Mouse (Mus musculus) Patski (cell line): ENCODE results near the gene Arhgef11. TPM values are rescaled to one million over a fixed set of nuclear protein-coding genes. Genes with fewer than 3 reads are reported as not detected.

Experiments
- ATAC-seq: fragments of 100-300 bp; one replicate; pipeline ENCODE4 v1.8.0; 2021
- CTCF ChIA-PET: fragments of 350-600 bp; sonication (Branson Sonifier 250); formaldehyde crosslinking; loops from one replicate; lab custom pipeline; 2022; ENCODE audit warnings: inconsistent platforms; lab: Charles Lee
- POLR2A ChIA-PET: fragments of 350-600 bp; sonication (Branson Sonifier 250); formaldehyde crosslinking; loops from one replicate; lab custom pipeline; 2022; ENCODE audit warnings: antibody characterized with exemption, inconsistent platforms; lab: Charles Lee
- DNase-seq: peaks from one replicate; pipeline ENCODE4 v3.0.0-alpha.2; 2011; ENCODE audit warnings: low read depth, low spot score
- H3K27me3 ChIP-seq: fragments of 371-371 bp; one replicate; pipeline ENCODE4 v1.5.1; 2021
- CTCF ChIP-seq: fragments of 100-300 bp; IDR thresholded peaks from one replicate; pipeline ENCODE4 v1.5.1; 2021
- in situ Hi-C: fragments of 300-500 bp; cut with MboI; formaldehyde crosslinking; loops from 3 replicates; pipeline ENCODE4 v1.11.1; 2018; ENCODE audit warnings: low pct_unique_long_range_greater_than_20kb, mixed read lengths
- polyA plus RNA-seq: library from polyadenylated mRNA; unstranded; gene quantifications from one replicate; pipeline ENCODE4 v1.2.3, GENCODE M21; 2021

Arhgef11 gene
- polyA plus RNA-seq, 1 experiment from 2014 or later: 41.9 TPM

- CTCF ChIA-PET: interaction anchor here (2.3 to 7.4 kb wide), 2 partner anchors 11 to 72 kb away, joined by 10 to 60 read pairs; no protein-coding TSS in a partner anchor
- no peak for ATAC-seq
- POLR2A ChIA-PET: no interaction called here
Observed at GRCm38 (mm10) chr3:87766284-87766667, 148.9 kb downstream of the Arhgef11 start.

GRCm38 (mm10) chr3:87767764-87768163, 150.4 kb downstream of the Arhgef11 start:
- in situ Hi-C loops: no loop called here
- ATAC-seq (no peak), DNase-seq (no peak)
- peaks cover 10% of the 10 kb centered on the region for H3K27me3 ChIP-seq
- no peak for TF ChIP-seq CTCF
- ChIA-PET CTCF (interaction anchor here (0.9 to 7.4 kb wide), 14 partner anchors 12 to 193 kb away, joined by 3 to 60 read pairs (median 9); partner anchors contain the start of genes Lrrc71 and Ntrk1), POLR2A (interaction anchor here (1.7 kb wide), 1 partner anchor 19 kb away, joined by 3 read pairs; the partner anchor contains the start of gene Lrrc71)

More at GRCm38 (mm10) chr3:87766284-87766667, 148.9 kb downstream of the Arhgef11 start:
- TF ChIP-seq CTCF: no peak
- DNase-seq: no peak
- H3K27me3 ChIP-seq: no peaks in the 10 kb centered on the region
- in situ Hi-C loops: no loop called here

- POLR2A ChIA-PET: interaction anchor here (1.0 to 1.7 kb wide), 4 partner anchors 10 to 226 kb away, joined by 3 to 6 read pairs (median 4); partner anchors contain the start of gene Lrrc71
Observed at GRCm38 (mm10) chr3:87768431-87768830, 151.1 kb downstream of the Arhgef11 start.

GRCm38 (mm10) chr3:87768844-87769243, 151.5 kb downstream of the Arhgef11 start:
- no peak for DNase-seq
- TF ChIP-seq CTCF: no peak
- peak; percentile 51 for ATAC-seq
- POLR2A ChIA-PET: interaction anchor here (0.7 to 1.7 kb wide), 6 partner anchors 11 to 1632 kb away, joined by 3 to 6 read pairs (median 3); partner anchors contain the start of gene Lrrc71
- in situ Hi-C loops: no loop called here
- CTCF ChIA-PET: interaction anchor here (0.9 to 7.4 kb wide), 18 partner anchors 9 to 192 kb away, joined by 3 to 60 read pairs (median 6); partner anchors contain the start of genes Lrrc71 and Ntrk1
- H3K27me3 ChIP-seq: peaks cover 18% of the 10 kb centered on the region

More at GRCm38 (mm10) chr3:87768431-87768830, 151.1 kb downstream of the Arhgef11 start:
- in situ Hi-C loops: no loop called here
- DNase-seq: no peak
- H3K27me3 ChIP-seq: peaks cover 14% of the 10 kb centered on the region
- CTCF ChIA-PET: interaction anchor here (0.9 to 7.4 kb wide), 16 partner anchors 9 to 192 kb away, joined by 3 to 60 read pairs (median 6); partner anchors contain the start of genes Lrrc71 and Ntrk1
- no peak for ATAC-seq
- TF ChIP-seq CTCF: no peak

GRCm38 (mm10) chr3:87769506-87769905, 152.1 kb downstream of the Arhgef11 start:
- CTCF ChIA-PET: interaction anchor here (1.0 to 7.4 kb wide), 19 partner anchors 9 to 211 kb away, joined by 3 to 60 read pairs (median 6); partner anchors contain the start of genes Lrrc71 and Ntrk1
- POLR2A ChIA-PET: interaction anchor here (0.7 to 1.7 kb wide), 6 partner anchors 11 to 1631 kb away, joined by 3 to 6 read pairs (median 3); partner anchors contain the start of gene Lrrc71
- in situ Hi-C loops: no loop called here
- no peak for TF ChIP-seq CTCF
- peaks cover 24% of the 10 kb centered on the region for H3K27me3 ChIP-seq
- no peak for DNase-seq
- ATAC-seq: no peak

- ChIA-PET CTCF (interaction anchor here (1.0 to 7.4 kb wide), 20 partner anchors 10 to 210 kb away, joined by 3 to 60 read pairs (median 6); partner anchors contain the start of genes Lrrc71 and Ntrk1), POLR2A (interaction anchor here (1.1 kb wide), 1 partner anchor 24 kb away, joined by 6 read pairs; the partner anchor contains the start of gene Ntrk1)
- ATAC-seq (no peak), DNase-seq (no peak)
- TF ChIP-seq CTCF: no peak
- peaks cover 32% of the 10 kb centered on the region for H3K27me3 ChIP-seq
- in situ Hi-C loops: loop anchor here (5.0 kb wide), 1 partner anchor 47 kb away; no protein-coding TSS in a partner anchor
Observed at GRCm38 (mm10) chr3:87770280-87770679, 152.9 kb downstream of the Arhgef11 start.

- H3K27me3 ChIP-seq: peaks cover 40% of the 10 kb centered on the region
- peak; percentile 15 for ATAC-seq
- in situ Hi-C loops: loop anchor here (5.0 kb wide), 1 partner anchor 46 kb away; no protein-coding TSS in a partner anchor
- no peak for DNase-seq
- TF ChIP-seq CTCF: no peak
- POLR2A ChIA-PET: interaction anchor here (0.5 to 1.1 kb wide), 2 partner anchors 10 to 24 kb away, joined by 3 to 6 read pairs; partner anchors contain the start of gene Ntrk1
- CTCF ChIA-PET: interaction anchor here (0.7 to 7.4 kb wide), 18 partner anchors 10 to 200 kb away, joined by 3 to 60 read pairs (median 6); partner anchors contain the start of genes Lrrc71, Nes and Ntrk1
Observed at GRCm38 (mm10) chr3:87771088-87771487, 153.7 kb downstream of the Arhgef11 start.

- POLR2A ChIA-PET: no interaction called here
- peaks cover 90% of the 10 kb centered on the region for H3K27me3 ChIP-seq
- ATAC-seq: no peak
- TF ChIP-seq CTCF: no peak
- in situ Hi-C loops: no loop called here
- CTCF ChIA-PET: interaction anchor here (1.4 kb wide), 1 partner anchor 61 kb away, joined by 4 read pairs; no protein-coding TSS in a partner anchor
- no peak for DNase-seq
Observed at GRCm38 (mm10) chr3:87778283-87778682, 160.9 kb downstream of the Arhgef11 start.

- CTCF ChIA-PET: no interaction called here
- H3K27me3 ChIP-seq: peaks cover 90% of the 10 kb centered on the region
- in situ Hi-C loops: no loop called here
- ATAC-seq: no peak
- POLR2A ChIA-PET: no interaction called here
- no peak for DNase-seq
- TF ChIP-seq CTCF: no peak
Observed at GRCm38 (mm10) chr3:87779086-87779485, 161.7 kb downstream of the Arhgef11 start.

- POLR2A ChIA-PET: no interaction called here
- H3K27me3 ChIP-seq: peaks cover 90% of the 10 kb centered on the region
- ATAC-seq: no peak
- CTCF ChIA-PET: no interaction called here
- DNase-seq: no peak
- in situ Hi-C loops: loop anchor here (10.0 kb wide), 1 partner anchor 151 kb away; the partner anchor contains the start of genes Isg20l2 and Rrnad1
- TF ChIP-seq CTCF: no peak
Observed at GRCm38 (mm10) chr3:87783282-87784023, 166.1 kb downstream of the Arhgef11 start.
